Mouse (Mus musculus) limb, embryonic 12.5 days (tissue): Measurements from ENCODE around the gene Arhgef10l. TPM values are rescaled to one million over a fixed set of nuclear protein-coding genes. Genes with fewer than 3 reads are reported as not detected.
A peak's percentile ranks its signal among the peaks of the same experiment; 100 is the strongest.

Experiments used
- ATAC-seq: fragments of 200-750 bp; cut with Nextera tagmentation; 2 replicates; pipeline ENCODE4 v1.8.0; 2017; ENCODE audit warnings: low read depth, moderate TSS enrichment; ENCODE audit not compliant: insufficient number of reproducible peaks, insufficient read depth, low FRiP score, low TSS enrichment
- H3K27ac ChIP-seq: fragments of 300-500 bp; sonication (generic); 2 replicates; pipeline ENCODE4 v1.5.1; 2016; ENCODE audit warnings: mild to moderate bottlenecking, moderate library complexity
- H3K27me3 ChIP-seq: fragments of 300-500 bp; sonication (generic); 2 replicates; pipeline ENCODE4 v1.6.1; 2016; ENCODE audit warnings: mild to moderate bottlenecking, moderate library complexity
- H3K36me3 ChIP-seq: fragments of 300-500 bp; sonication (generic); 2 replicates; pipeline ENCODE4 v1.6.1; 2016; ENCODE audit warnings: mild to moderate bottlenecking, moderate library complexity
- H3K4me1 ChIP-seq: fragments of 300-500 bp; sonication (generic); replicated peaks from 2 replicates; pipeline ENCODE4 v1.6.1; 2016
- H3K4me2 ChIP-seq: fragments of 300-500 bp; sonication (generic); 2 replicates; pipeline ENCODE4 v1.6.1; 2016; ENCODE audit warnings: mild to moderate bottlenecking, moderate library complexity
- H3K4me3 ChIP-seq: fragments of 300-500 bp; sonication (generic); replicated peaks from 2 replicates; pipeline ENCODE4 v1.5.1; 2016; ENCODE audit warnings: mild to moderate bottlenecking
- H3K9ac ChIP-seq: fragments of 300-500 bp; sonication (generic); replicated peaks from 2 replicates; pipeline ENCODE4 v1.6.1; 2016; ENCODE audit warnings: mild to moderate bottlenecking, moderate library complexity
- H3K9me3 ChIP-seq: fragments of 300-500 bp; sonication (generic); 2 replicates; pipeline ENCODE4 v1.6.1; 2016; ENCODE audit warnings: mild to moderate bottlenecking, moderate library complexity
- WGBS: fragments of 180-500 bp; shearing (Covaris S2); methylation state at CpG from one replicate; pipeline ENCODE4 v1.1.7; 2016; 5-methylcytosine and 5-hydroxymethylcytosine counted together
- polyA plus RNA-seq: library from polyadenylated mRNA; unstranded; fragments of >200 nt; fragmentation: Nextera tagmentation; extraction: Ambion mirVana; gene quantifications from 2 replicates; pipeline ENCODE4 v1.2.1, GENCODE M21; 2016

Arhgef10l gene
- polyA plus RNA-seq, 1 experiment from 2014 or later = 20.0 TPM

DNA sequence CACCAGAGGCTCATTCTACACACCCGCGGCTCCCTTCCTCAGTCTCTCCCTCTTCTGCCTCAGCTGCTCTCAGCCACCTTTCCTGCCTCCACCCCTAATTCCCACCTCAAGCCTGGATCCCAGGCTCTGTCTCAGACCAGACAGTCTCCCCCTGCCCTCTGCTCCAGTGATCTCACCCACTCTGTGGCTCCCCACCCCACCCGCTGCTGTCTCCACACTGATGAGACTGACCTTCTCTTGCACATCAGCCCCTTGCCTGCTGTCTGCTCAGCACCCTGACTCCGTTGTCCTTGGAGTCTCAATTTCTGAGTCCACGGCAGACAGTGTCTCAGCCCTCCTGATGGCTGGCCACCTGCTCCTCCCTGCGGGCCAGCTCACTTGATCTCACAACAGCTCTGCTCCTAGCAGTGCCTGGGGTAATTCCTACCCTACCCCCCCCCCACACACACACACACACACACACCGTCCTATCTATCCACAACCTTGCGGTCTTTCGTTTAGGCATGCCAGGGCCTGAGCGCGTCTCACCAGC is 37.3 kb downstream of the Arhgef10l start:
- Histone ChIP-seq H3K9ac (no peak overlapping the region), H3K27ac (no peak overlapping the region), H3K27me3 (no peaks in the 10 kb centered on the region), H3K4me2 (no peak overlapping the region), H3K36me3 (peaks cover 15% of the 10 kb centered on the region; the same call in 1 of the 2 replicates), H3K9me3 (no peaks in the 10 kb centered on the region), H3K4me1 (peaks cover 59% of the 10 kb centered on the region), H3K4me3 (no peak overlapping the region)
- 61% methylated on average over 11 of the region's 11 CpGs for WGBS
- ATAC-seq = no peak

GRCm38 (mm10) chr4:140625651-140626525 is 39.9 kb downstream of the Arhgef10l start:
- 82% methylated on average over 12 of the region's 12 CpGs for WGBS

GRCm38 (mm10) chr4:140624468-140625176 is 41.2 kb downstream of the Arhgef10l start:
- peak overlapping the region; percentile 31 for H3K9ac ChIP-seq
- peak overlapping the region; percentile 6; the same call in 1 of the 2 replicates for H3K4me3 ChIP-seq
- 3% methylated on average over 10 of the region's 12 CpGs for WGBS
- peaks cover 7% of the 10 kb centered on the region; the same call in 1 of the 2 replicates for H3K36me3 ChIP-seq
- H3K9me3 ChIP-seq = no peaks in the 10 kb centered on the region
- peak overlapping the region; percentile 45 for H3K4me2 ChIP-seq
- H3K27ac ChIP-seq = peak overlapping the region; percentile 92
- ATAC-seq = peak; percentile 80
- peaks cover 49% of the 10 kb centered on the region for H3K4me1 ChIP-seq
- H3K27me3 ChIP-seq = no peaks in the 10 kb centered on the region

More at GRCm38 (mm10) chr4:140625651-140626525, 39.9 kb downstream of the Arhgef10l start:
- no peak overlapping the region for H3K4me3 ChIP-seq
- 0 out of 2 replicates have a peak overlapping the region, but pooled peaks have one; percentile 12 for H3K9ac ChIP-seq
- peaks cover 7% of the 10 kb centered on the region; the same call in 1 of the 2 replicates for H3K36me3 ChIP-seq
- H3K4me1 ChIP-seq = peaks cover 62% of the 10 kb centered on the region
- ATAC-seq = no peak
- no peaks in the 10 kb centered on the region for H3K27me3 ChIP-seq
- no peaks in the 10 kb centered on the region for H3K9me3 ChIP-seq
- peak overlapping the region; percentile 41; the same call in 1 of the 2 replicates for H3K27ac ChIP-seq
- H3K4me2 ChIP-seq = 0 out of 2 replicates have a peak overlapping the region, but pooled peaks have one; percentile 45

DNA sequence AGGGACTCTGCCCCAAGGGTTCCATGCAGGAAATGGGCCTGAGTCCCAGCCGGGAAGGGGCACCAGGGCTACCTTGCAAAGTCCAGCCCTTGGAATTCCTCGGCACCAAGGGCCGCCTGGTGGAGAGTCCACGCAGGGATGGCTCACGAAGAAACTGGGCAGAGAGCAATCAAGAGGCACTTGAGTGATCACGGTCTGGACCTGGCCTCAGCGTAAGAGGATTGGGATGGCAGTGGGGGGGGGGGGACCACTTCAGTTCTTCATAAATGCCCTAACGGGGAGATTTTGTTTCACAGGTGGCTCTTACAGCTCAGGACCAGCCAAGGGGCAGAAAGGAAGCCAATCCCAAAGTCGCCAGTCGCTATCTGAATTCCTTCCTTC is 41.7 kb downstream of the Arhgef10l start:
- Histone ChIP-seq H3K9ac (peak overlapping the region; percentile 31; the same call in 1 of the 2 replicates), H3K4me2 (peak overlapping the region; percentile 45), H3K9me3 (no peaks in the 10 kb centered on the region), H3K36me3 (peaks cover 7% of the 10 kb centered on the region; the same call in 1 of the 2 replicates), H3K27ac (peak overlapping the region; percentile 92), H3K4me1 (peaks cover 46% of the 10 kb centered on the region), H3K4me3 (peak overlapping the region; percentile 6; the same call in 1 of the 2 replicates), H3K27me3 (no peaks in the 10 kb centered on the region)
- WGBS = 8% methylated on average over 10 of the region's 10 CpGs
- ATAC-seq = no peak

DNA sequence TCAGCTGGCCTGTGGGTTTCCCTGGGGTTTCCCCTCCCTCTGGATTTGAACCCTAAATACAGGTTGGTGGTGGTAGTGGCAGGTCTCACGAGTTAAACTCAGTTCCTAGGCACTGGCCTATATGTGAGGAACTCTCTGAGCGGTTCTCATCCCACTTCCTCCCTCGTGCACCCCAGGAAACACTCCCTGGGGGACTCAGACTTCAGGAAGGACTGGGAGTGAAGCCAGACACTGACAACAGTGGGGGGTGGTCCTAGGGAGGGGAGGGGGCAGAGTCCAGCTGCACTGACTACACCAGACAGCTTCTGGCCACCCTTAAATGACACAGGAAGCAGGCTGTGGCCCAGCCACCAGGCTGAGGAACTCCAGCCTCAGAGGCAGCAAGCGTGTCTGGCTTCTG is 43.0 kb downstream of the Arhgef10l start:
- 26% methylated on average over 4 of the region's 4 CpGs for WGBS
- ATAC-seq = no peak
- H3K36me3 ChIP-seq = peaks cover 7% of the 10 kb centered on the region; the same call in 1 of the 2 replicates
- H3K4me1 ChIP-seq = peaks cover 41% of the 10 kb centered on the region
- peak overlapping the region; percentile 24; the same call in 1 of the 2 replicates for H3K27ac ChIP-seq
- no peak overlapping the region for H3K4me2 ChIP-seq
- H3K9me3 ChIP-seq = no peaks in the 10 kb centered on the region
- 0 out of 2 replicates have a peak overlapping the region, but pooled peaks have one; percentile 8 for H3K9ac ChIP-seq
- no peaks in the 10 kb centered on the region for H3K27me3 ChIP-seq
- H3K4me3 ChIP-seq = no peak overlapping the region

- H3K27ac ChIP-seq = no peak overlapping the region
- H3K4me3 ChIP-seq = no peak overlapping the region
- no peak for ATAC-seq
- H3K9ac ChIP-seq = no peak overlapping the region
- H3K4me1 ChIP-seq = peaks cover 43% of the 10 kb centered on the region
- H3K27me3 ChIP-seq = no peaks in the 10 kb centered on the region
- H3K36me3 ChIP-seq = peaks cover 12% of the 10 kb centered on the region
- H3K4me2 ChIP-seq = no peak overlapping the region
- no peaks in the 10 kb centered on the region for H3K9me3 ChIP-seq
- WGBS = 82% methylated on average over 5 of the region's 5 CpGs
Observed at GRCm38 (mm10) chr4:140620496-140620895, 45.3 kb downstream of the Arhgef10l start.

DNA sequence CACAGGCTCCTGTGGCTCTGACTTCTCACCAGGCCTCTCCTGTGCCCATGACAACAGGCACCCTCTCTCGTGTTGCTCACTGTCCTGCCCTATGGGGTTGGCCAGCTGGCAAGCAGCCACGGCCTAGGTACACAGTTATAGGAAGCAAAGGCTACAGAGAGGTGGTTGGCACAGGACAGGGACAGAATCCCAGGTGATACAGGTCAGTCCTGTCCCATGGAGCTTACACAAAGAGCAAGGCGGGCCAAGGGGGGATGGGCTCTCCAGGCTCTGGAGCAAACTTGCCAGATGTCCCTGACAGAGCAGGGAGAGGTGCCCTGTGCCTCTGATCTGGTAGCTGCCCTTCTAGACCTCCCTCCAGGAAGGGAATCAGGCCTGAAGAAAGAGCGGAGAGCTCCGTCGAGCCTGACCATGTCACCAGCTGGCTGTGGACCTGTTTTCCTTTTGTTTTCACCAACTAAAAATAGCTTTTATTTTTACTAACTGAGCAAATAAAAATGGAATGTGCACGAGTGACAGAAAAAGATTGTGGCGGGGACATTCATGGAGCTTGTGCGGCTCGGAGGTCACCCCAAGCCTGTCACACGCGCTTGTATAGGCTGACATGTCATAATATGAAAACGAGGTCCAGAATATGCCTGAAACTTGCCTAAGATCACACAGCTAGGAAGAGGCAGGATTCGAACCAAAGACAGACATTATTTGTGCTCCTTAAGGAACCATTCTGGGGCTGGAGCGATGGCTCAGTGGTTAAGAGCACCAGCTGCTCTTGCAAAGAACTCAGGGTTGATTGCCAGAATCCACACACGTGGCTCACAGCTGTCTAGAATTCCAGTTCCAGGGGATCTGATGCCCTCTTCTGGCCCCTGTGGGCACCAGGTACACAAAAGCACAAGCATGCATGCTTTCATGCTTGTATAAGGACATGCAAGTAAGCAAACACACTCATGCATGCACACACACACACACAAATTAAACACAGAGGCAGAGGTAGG is 48.1 kb downstream of the Arhgef10l start:
- Histone ChIP-seq H3K27me3 (no peaks in the 10 kb centered on the region), H3K36me3 (peaks cover 32% of the 10 kb centered on the region), H3K4me1 (peaks cover 15% of the 10 kb centered on the region), H3K4me2 (no peak overlapping the region), H3K27ac (peak overlapping the region; percentile 24; the same call in 1 of the 2 replicates), H3K9ac (no peak overlapping the region), H3K4me3 (no peak overlapping the region), H3K9me3 (no peaks in the 10 kb centered on the region)
- WGBS = 64% methylated on average over 16 of the region's 16 CpGs
- no peak for ATAC-seq

GRCm38 (mm10) chr4:140616894-140617293 is 48.9 kb downstream of the Arhgef10l start:
- Histone ChIP-seq H3K36me3 (peaks cover 32% of the 10 kb centered on the region), H3K27ac (no peak overlapping the region), H3K9me3 (no peaks in the 10 kb centered on the region), H3K27me3 (no peaks in the 10 kb centered on the region), H3K4me2 (no peak overlapping the region), H3K4me1 (peaks cover 17% of the 10 kb centered on the region), H3K4me3 (no peak overlapping the region), H3K9ac (no peak overlapping the region)
- 92% methylated on average over 11 of the region's 11 CpGs for WGBS
- no peak for ATAC-seq

DNA sequence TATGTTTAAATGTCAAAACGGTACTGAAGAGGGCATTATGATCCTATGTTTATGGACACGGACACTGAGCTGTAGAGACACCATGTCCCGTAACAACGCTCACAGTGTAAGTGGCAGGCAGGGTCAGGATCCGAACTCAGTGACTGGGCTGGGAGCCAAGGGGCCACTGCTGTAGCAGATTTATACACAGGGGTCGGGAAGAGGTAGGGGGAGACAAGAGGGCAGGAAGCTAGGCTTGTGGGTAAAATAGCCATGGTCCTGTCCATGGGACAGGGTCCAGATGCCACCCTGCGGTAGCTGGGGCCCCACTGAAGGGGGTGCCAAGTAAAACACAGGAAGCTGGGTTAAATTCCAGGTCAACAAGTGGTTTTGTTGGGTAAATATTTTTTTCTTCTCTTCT is 49.6 kb downstream of the Arhgef10l start:
- Histone ChIP-seq H3K9ac (no peak overlapping the region), H3K4me2 (no peak overlapping the region), H3K9me3 (no peaks in the 10 kb centered on the region), H3K27me3 (no peaks in the 10 kb centered on the region), H3K36me3 (peaks cover 33% of the 10 kb centered on the region), H3K4me1 (peaks cover 24% of the 10 kb centered on the region), H3K27ac (no peak overlapping the region), H3K4me3 (no peak overlapping the region)
- WGBS = 75% methylated on average over 7 of the region's 7 CpGs
- no peak for ATAC-seq

DNA sequence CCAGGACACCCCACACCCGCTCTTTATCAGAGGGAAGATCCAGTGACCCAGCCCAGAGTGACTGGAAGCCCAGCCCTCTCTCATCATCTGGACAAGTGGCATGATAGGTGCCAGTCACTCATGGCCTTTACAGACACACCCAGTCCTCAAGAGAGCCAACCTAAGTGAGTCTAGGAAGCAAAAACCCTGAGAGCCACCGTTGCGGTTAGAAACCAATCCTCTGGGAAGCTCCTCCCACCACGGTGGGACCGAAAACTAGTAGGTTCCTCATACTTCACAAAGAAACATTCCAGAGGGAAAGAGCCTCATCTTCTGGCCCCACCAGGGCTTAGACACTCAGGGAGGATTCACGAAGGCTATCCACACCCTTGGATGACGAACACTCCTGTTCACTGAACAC is 50.0 kb downstream of the Arhgef10l start:
- H3K4me1 ChIP-seq = peaks cover 28% of the 10 kb centered on the region
- H3K36me3 ChIP-seq = peaks cover 36% of the 10 kb centered on the region
- H3K9me3 ChIP-seq = no peaks in the 10 kb centered on the region
- no peak overlapping the region for H3K27ac ChIP-seq
- no peak overlapping the region for H3K4me3 ChIP-seq
- H3K9ac ChIP-seq = no peak overlapping the region
- no peak overlapping the region for H3K4me2 ChIP-seq
- WGBS = 84% methylated on average over 7 of the region's 7 CpGs
- ATAC-seq = no peak
- H3K27me3 ChIP-seq = no peaks in the 10 kb centered on the region
